Mouse (Mus musculus) CH12.LX (cell line): ENCODE data around the gene C1qtnf3. TPM values are rescaled to one million over a fixed set of nuclear protein-coding genes. Genes with fewer than 3 reads are reported as not detected.

Experiments
- DNase-seq: peaks from one replicate; pipeline ENCODE4 v3.0.0-alpha.2; 2013; ENCODE audit errors: extremely low read depth
- H3K27ac ChIP-seq: 2 replicates; pipeline ENCODE4 v1.5.1; 2012; ENCODE audit warnings: low read depth, mild to moderate bottlenecking, control low read depth, moderate library complexity; ENCODE audit not compliant: insufficient read depth
- H3K27me3 ChIP-seq: replicated peaks from 2 replicates; pipeline ENCODE3; 2012; ENCODE audit warnings: inconsistent platforms
- H3K36me3 ChIP-seq, 2 experiments: replicated peaks in 1 of 2; 2 replicates each; pipeline versions ENCODE3 to v1.6.1; 2012; ENCODE audit warnings: inconsistent platforms in 1 of 2, low read length in 1 of 2, mild to moderate bottlenecking in 1 of 2, mixed read lengths in 1 of 2, moderate library complexity in 1 of 2; ENCODE audit not compliant: control insufficient read depth in 1 of 2, insufficient read depth in 1 of 2
- H3K4me1 ChIP-seq, 2 experiments: 2 replicates each; pipeline ENCODE4 v1.6.1; 2012; ENCODE audit warnings: inconsistent platforms in 1 of 2, moderate library complexity in 1 of 2; ENCODE audit not compliant: insufficient read depth in 2 of 2, control insufficient read depth in 1 of 2
- H3K4me2 ChIP-seq: 2 replicates; pipeline ENCODE4 v1.6.1; 2012; ENCODE audit warnings: low read depth, mild to moderate bottlenecking, control low read depth; ENCODE audit not compliant: poor library complexity, insufficient read depth, severe bottlenecking
- H3K4me3 ChIP-seq, 3 experiments: fragments of 150-350 bp in 1 of 3; sonication (generic) in 1 of 3; replicated peaks in 1 of 3; 2 replicates each; pipeline versions ENCODE3 to v1.5.1; 2011 to 2012; ENCODE audit warnings: low read depth in 2 of 3, low read length in 2 of 3, mild to moderate bottlenecking in 2 of 3, moderate library complexity in 2 of 3, control low read depth in 1 of 3, improper control_type of control experiment in 1 of 3, inconsistent platforms in 1 of 3, mixed read lengths in 1 of 3; ENCODE audit not compliant: poor library complexity in 1 of 3
- H3K79me2 ChIP-seq: replicated peaks from 2 replicates; pipeline ENCODE4 v1.6.1; 2012; ENCODE audit warnings: mild to moderate bottlenecking, moderate library complexity; ENCODE audit not compliant: control insufficient read depth, poor library complexity, insufficient read depth, severe bottlenecking; ENCODE audit errors: extremely low read depth
- H3K9ac ChIP-seq: 2 replicates; pipeline ENCODE4 v1.6.1; 2012; ENCODE audit warnings: low read depth, mild to moderate bottlenecking, control low read depth, moderate library complexity; ENCODE audit not compliant: insufficient read depth
- H3K9me3 ChIP-seq: replicated peaks from 2 replicates; pipeline ENCODE3; 2012; ENCODE audit warnings: low read length, inconsistent platforms, mixed read lengths
- BHLHE40 ChIP-seq: IDR thresholded peaks from 2 replicates; pipeline ENCODE4 v1.6.1; 2011; ENCODE audit warnings: mild to moderate bottlenecking, low read depth, low read length, improper control_type of control experiment
- CHD1 ChIP-seq: IDR thresholded peaks from 2 replicates; pipeline ENCODE4 v1.6.1; 2012; ENCODE audit warnings: low read depth, low read length, improper control_type of control experiment, inconsistent platforms
- ELF1 ChIP-seq: IDR thresholded peaks from 2 replicates; pipeline ENCODE4 v1.6.1; 2014; ENCODE audit warnings: low read depth, mild to moderate bottlenecking, inconsistent platforms, low read length, improper control_type of control experiment
- EP300 ChIP-seq: IDR thresholded peaks from 2 replicates; pipeline ENCODE4 v1.6.1; 2011; ENCODE audit warnings: low read length, improper control_type of control experiment
- ETS1 ChIP-seq: conservative IDR thresholded peaks from 2 replicates; pipeline ENCODE4 v1.6.1; 2012; ENCODE audit warnings: low read depth, mild to moderate bottlenecking, inconsistent platforms, low read length, improper control_type of control experiment, moderate library complexity
- GABPA ChIP-seq: IDR thresholded peaks from 2 replicates; pipeline ENCODE4 v1.6.1; 2012; ENCODE audit warnings: low read depth, low read length, improper control_type of control experiment, inconsistent platforms; ENCODE audit not compliant: insufficient replicate concordance
- KAT2A ChIP-seq: IDR thresholded peaks from 2 replicates; pipeline ENCODE4 v1.6.1; 2012; ENCODE audit warnings: low read length, improper control_type of control experiment, inconsistent platforms; ENCODE audit not compliant: insufficient replicate concordance
- MAX ChIP-seq: IDR thresholded peaks from 2 replicates; pipeline ENCODE4 v1.6.1; 2011; ENCODE audit warnings: low read length, improper control_type of control experiment
- MXI1 ChIP-seq: IDR thresholded peaks from 2 replicates; pipeline ENCODE4 v1.6.1; 2011; ENCODE audit warnings: mild to moderate bottlenecking, low read depth, low read length, improper control_type of control experiment
- NELFE ChIP-seq: IDR thresholded peaks from 2 replicates; pipeline ENCODE4 v1.6.1; 2011; ENCODE audit warnings: low read depth, low read length, improper control_type of control experiment
- PAX5 ChIP-seq: IDR thresholded peaks from 2 replicates; pipeline ENCODE4 v1.6.1; 2012; ENCODE audit warnings: low read length, inconsistent platforms, mixed read lengths
- POLR2AphosphoS2 ChIP-seq: IDR thresholded peaks from 2 replicates; pipeline ENCODE4 v1.6.1; 2011; ENCODE audit warnings: low read depth, low read length, improper control_type of control experiment
- RAD21 ChIP-seq: IDR thresholded peaks from 2 replicates; pipeline ENCODE4 v1.6.1; 2011; ENCODE audit warnings: low read depth, mild to moderate bottlenecking, low read length, improper control_type of control experiment, moderate library complexity
- RCOR1 ChIP-seq: conservative IDR thresholded peaks from 2 replicates; pipeline ENCODE4 v1.6.1; 2012; ENCODE audit warnings: low read depth, mild to moderate bottlenecking, inconsistent platforms, low read length, improper control_type of control experiment
- SIN3A ChIP-seq: IDR thresholded peaks from 2 replicates; pipeline ENCODE4 v1.6.1; 2012; ENCODE audit warnings: low read length, improper control_type of control experiment, inconsistent platforms
- SMC3 ChIP-seq: IDR thresholded peaks from 2 replicates; pipeline ENCODE4 v1.6.1; 2011; ENCODE audit warnings: low read depth, low read length, improper control_type of control experiment
- TCF12 ChIP-seq: IDR thresholded peaks from 2 replicates; pipeline ENCODE4 v1.6.1; 2014; ENCODE audit warnings: low read depth, mild to moderate bottlenecking, inconsistent platforms, low read length, improper control_type of control experiment
- UBTF ChIP-seq: IDR thresholded peaks from 2 replicates; pipeline ENCODE4 v1.6.1; 2012; ENCODE audit warnings: low read depth, mild to moderate bottlenecking, inconsistent platforms, low read length, improper control_type of control experiment, moderate library complexity
- USF1 ChIP-seq: IDR thresholded peaks from 2 replicates; pipeline ENCODE4 v1.6.1; 2014; ENCODE audit warnings: low read depth, mild to moderate bottlenecking, inconsistent platforms, low read length, improper control_type of control experiment
- USF2 ChIP-seq: conservative IDR thresholded peaks from 2 replicates; pipeline ENCODE4 v1.6.1; 2011; ENCODE audit warnings: low read depth, low read length, improper control_type of control experiment
- ZC3H11A ChIP-seq: IDR thresholded peaks from 2 replicates; pipeline ENCODE4 v1.6.1; 2012; ENCODE audit warnings: low read depth, mild to moderate bottlenecking, inconsistent platforms, low read length, improper control_type of control experiment
- ZKSCAN1 ChIP-seq: IDR thresholded peaks from 2 replicates; pipeline ENCODE4 v1.6.1; 2012; ENCODE audit warnings: low read depth, inconsistent platforms, low read length, improper control_type of control experiment, borderline replicate concordance
- ZNF384 ChIP-seq: IDR thresholded peaks from 2 replicates; pipeline ENCODE4 v1.6.1; 2012; ENCODE audit warnings: low read depth, low read length, improper control_type of control experiment, inconsistent platforms
- dilution Hi-C: fragments of 300-500 bp; cut with MboI; formaldehyde crosslinking; loops from 2 replicates; pipeline ENCODE4 v1.14.3; 2020; ENCODE audit warnings: low sequenced_read_pairs; ENCODE audit not compliant: extremely low pct_unique_long_range_greater_than_20kb, extremely low pct_ligation_motif_present
- in situ Hi-C: fragments of 300-500 bp; cut with MboI; formaldehyde crosslinking; loops from 3 replicates; pipeline ENCODE4 v1.14.3; 2019; ENCODE audit warnings: low sequenced_read_pairs, low pct_ligation_motif_present, low pct_unique_long_range_greater_than_20kb, mixed read lengths
- polyA plus RNA-seq: library from polyadenylated mRNA; unstranded; fragments of >175 nt; gene quantifications from 2 replicates; pipeline ENCODE4 v1.2.1, GENCODE M21; 2012; ENCODE audit warnings: low read depth; ENCODE audit not compliant: insufficient read length
- total RNA-seq, 2 experiments: library from RNA; depleted of rRNA; stranded (reverse); fragments of 300-350 nt in 1 of 2; fragments of >200 nt in 1 of 2; gene quantifications; 2 replicates each; pipeline ENCODE4 v1.2.3; 2012 to 2014

C1qtnf3 gene
- total and polyA plus RNA-seq, 3 experiments, result 0.10 TPM; not detected in 2

DNA sequence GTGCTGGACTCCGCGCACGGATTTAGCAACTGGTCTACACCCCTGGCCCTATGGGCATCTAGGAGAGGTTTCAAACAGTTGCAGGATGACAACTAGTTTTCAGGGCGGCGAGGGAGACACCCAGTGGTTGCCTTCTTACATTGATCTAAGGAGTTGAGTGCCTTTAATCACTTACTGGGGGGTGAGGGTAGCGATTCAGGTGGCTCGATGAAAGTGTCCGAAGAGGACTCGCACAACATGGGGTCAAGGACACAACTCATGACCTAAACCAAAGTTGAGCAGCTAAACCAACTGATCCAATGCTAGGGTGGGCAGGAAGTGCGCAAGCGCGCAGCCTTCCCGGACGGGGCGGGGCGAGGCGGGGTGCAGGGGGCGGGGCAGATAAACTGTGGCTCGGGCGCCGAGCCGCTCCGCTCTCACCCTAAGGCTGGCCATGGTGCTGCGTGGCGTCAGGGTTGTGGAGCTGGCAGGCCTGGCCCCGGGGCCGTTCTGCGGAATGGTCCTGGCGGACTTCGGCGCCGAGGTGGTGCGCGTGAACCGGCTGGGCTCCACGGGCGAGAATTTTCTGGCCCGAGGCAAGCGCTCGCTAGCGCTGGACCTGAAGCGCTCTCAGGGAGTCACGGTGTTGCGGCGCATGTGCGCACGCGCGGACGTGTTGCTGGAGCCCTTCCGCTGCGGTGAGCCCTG lies 29.4 kb downstream of the C1qtnf3 start, which contains the start of gene Amacr (continued):
- TF ChIP-seq KAT2A, result no peak
- no peak; the same call in 1 of the 2 replicates for TF ChIP-seq ZKSCAN1
- peak; percentile 41; the same call in 1 of the 2 replicates for TF ChIP-seq MAX
- TF ChIP-seq ZNF384, result no peak
- no peak for TF ChIP-seq CHD1
- 0 out of 2 replicates have a peak, but pooled peaks have one; percentile 36 for TF ChIP-seq UBTF
- peak; percentile 69 for TF ChIP-seq MXI1
- no peak for TF ChIP-seq RCOR1
- TF ChIP-seq USF1, result no peak
- peak; percentile 70 for TF ChIP-seq BHLHE40
- TF ChIP-seq, all 38 proteins: peak for 20

DNA sequence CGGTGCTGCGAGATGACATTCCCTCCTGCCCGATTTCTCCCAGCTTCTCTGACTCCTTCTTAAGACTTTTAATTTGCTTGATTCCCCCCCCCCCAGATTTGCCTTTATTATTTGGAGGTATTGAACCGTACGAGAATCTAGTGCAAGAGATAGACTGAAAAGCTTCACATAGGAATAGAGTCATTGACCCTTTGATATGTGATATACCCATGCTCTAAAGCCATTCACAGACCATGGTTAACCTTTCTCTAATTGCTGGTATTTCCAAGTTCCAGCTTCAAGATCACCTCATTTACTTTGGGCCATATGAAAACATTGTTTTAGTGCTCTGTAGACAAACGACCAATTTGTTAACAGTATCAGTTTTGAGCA lies 29.9 kb downstream of the C1qtnf3 start:
- DNase-seq, result peak; percentile 17
- TF ChIP-seq ETS1, result no peak
- no peak for TF ChIP-seq SMC3
- no peak for TF ChIP-seq RAD21
- no peak for TF ChIP-seq SIN3A
- TF ChIP-seq PAX5, result no peak
- no peak for TF ChIP-seq EP300
- TF ChIP-seq ZC3H11A, result no peak
- no peak for TF ChIP-seq USF2
- no peak for TF ChIP-seq USF1
- no peak for TF ChIP-seq UBTF
- TF ChIP-seq NELFE, result no peak
- TF ChIP-seq ELF1, result no peak
- no peak for TF ChIP-seq POLR2AphosphoS2
- TF ChIP-seq GABPA, result no peak
- TF ChIP-seq TCF12, result no peak
- no peak for TF ChIP-seq MAX
- no peaks in the 10 kb centered on the region for H3K79me2 ChIP-seq
- peaks cover 10 to 32% of the 10 kb centered on the region in 2 experiments for H3K36me3 ChIP-seq
- in situ Hi-C loops (no loop called here), dilution Hi-C loops (no loop called here)
- H3K9ac ChIP-seq, result peak overlapping the region; percentile 82
- H3K4me2 ChIP-seq, result peak overlapping the region; percentile 72
- H3K27ac ChIP-seq, result no peak overlapping the region
- no peaks in the 10 kb centered on the region for H3K27me3 ChIP-seq
- H3K9me3 ChIP-seq, result no peaks in the 10 kb centered on the region
- peak overlapping the region; percentile 71 to 93 (median 73) for H3K4me3 ChIP-seq
- peaks cover 0 to 18% of the 10 kb centered on the region in 2 experiments; a peak in 2 of 4 replicates for H3K4me1 ChIP-seq
